Mouse (Mus musculus) activated CD4-positive, CD25-positive, alpha-beta regulatory T cell, adult 9 weeks (primary cell): Measurements from ENCODE around the gene Olfr1480. TPM values are rescaled to one million over a fixed set of nuclear protein-coding genes. Genes with fewer than 3 reads are reported as not detected.

Experiments
- polyA plus RNA-seq: library from polyadenylated mRNA; unstranded; fragments of 100-300 nt; shearing (Covaris generic); gene quantifications from one replicate; pipeline ENCODE4 v1.2.1, GENCODE M21; 2017

The Olfr1480 gene
- polyA plus RNA-seq: not detected

DNA sequence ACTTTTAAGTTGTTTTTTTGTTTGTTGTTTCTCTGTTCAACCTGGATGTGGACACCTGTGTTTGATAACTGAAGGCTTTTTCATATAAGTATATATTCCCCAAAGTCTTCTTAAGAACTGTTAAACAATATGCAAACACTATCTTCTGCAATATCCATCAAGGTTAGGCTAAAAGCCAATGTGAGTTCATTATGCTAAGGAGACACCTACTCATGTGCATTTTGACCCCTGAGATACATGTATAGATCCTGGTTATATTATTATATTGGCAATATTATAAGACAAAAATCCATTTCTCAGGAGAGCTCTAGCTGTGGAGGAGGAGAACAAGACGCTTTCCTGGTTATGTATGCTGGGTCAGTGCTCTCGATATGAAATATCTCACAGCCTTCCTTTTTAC, at the start of gene Olfr1480:
TSS of gene Olfr1480 (plus strand) at position 301 of the 400 bp plus-strand sequence.

DNA sequence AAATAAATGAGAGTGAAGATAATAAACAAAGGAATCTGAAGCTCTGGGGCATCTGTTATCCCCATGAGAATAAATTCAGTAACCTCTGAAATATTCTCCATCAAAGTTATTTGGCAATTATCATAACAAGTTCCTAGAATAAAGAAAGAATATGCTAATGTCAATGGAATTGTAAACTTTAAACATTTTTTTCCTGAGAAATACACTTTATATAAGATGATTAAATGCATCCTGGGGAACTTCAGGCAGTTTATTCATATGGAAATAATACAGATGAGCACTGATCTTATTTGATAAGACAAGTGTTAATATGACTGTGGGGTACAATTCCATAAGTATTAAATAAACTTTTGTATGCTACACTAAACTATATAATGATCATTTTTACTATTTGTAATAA, 47.6 kb upstream of the Olfr1480 start, which contains the start of gene Olfr1475:
TSS of gene Olfr1475 (minus strand) at position 101 of the 400 bp plus-strand sequence.

DNA sequence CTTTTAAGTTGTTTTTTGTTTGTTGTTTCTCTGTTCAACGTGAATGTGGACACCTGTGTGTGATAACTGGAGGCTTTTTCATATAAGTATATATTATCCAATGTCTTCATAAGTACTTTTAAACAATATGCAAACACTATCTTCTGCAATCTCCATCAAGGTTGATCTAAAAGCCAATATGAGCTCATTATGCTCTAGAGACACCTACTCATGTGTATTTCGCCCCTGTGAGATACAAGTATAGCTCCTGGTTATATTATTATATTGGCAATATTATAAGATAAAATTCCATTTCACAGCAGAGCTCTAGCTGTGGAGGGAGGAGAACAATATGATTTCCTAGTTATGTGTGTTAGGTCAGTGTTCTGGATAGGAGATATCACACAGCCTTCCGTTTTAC, 27.5 kb upstream of the Olfr1480 start, which contains the start of gene Olfr1477:
TSS of gene Olfr1477 (plus strand) at position 301 of the 400 bp plus-strand sequence.

Other genes with a start within 250 kb of the Olfr1480 start
- not detected for gene Olfr1465, start 212.4 kb upstream of the Olfr1480 start, polyA plus RNA-seq
- not detected for gene Olfr1466, start 189.1 kb upstream of the Olfr1480 start, polyA plus RNA-seq
- not detected for gene Olfr1467, start 165.7 kb upstream of the Olfr1480 start, polyA plus RNA-seq
- gene Olfr1469, start 120.1 kb upstream of the Olfr1480 start, polyA plus RNA-seq: not detected
- gene Olfr1471, start 84.5 kb upstream of the Olfr1480 start, polyA plus RNA-seq: not detected
- not detected for gene Olfr1472, start 71.8 kb upstream of the Olfr1480 start, polyA plus RNA-seq
- gene Olfr1474, start 58.3 kb upstream of the Olfr1480 start, polyA plus RNA-seq: not detected
- not detected for gene Olfr1475, start 47.7 kb upstream of the Olfr1480 start, polyA plus RNA-seq
- not detected for gene Olfr1477, start 27.4 kb upstream of the Olfr1480 start, polyA plus RNA-seq
- gene Olfr1484, start 55.6 kb downstream of the Olfr1480 start, polyA plus RNA-seq: not detected
- not detected for gene Olfr1487, start 89.5 kb downstream of the Olfr1480 start, polyA plus RNA-seq
- gene Olfr1489, start 103.7 kb downstream of the Olfr1480 start, polyA plus RNA-seq: not detected
- gene Olfr1490, start 123.2 kb downstream of the Olfr1480 start, polyA plus RNA-seq: not detected
- gene Olfr1491, start 169.4 kb downstream of the Olfr1480 start, polyA plus RNA-seq: not detected
- gene Olfr1493-ps1, start 195.4 kb downstream of the Olfr1480 start, polyA plus RNA-seq: not detected
- gene Olfr1494, start 211.8 kb downstream of the Olfr1480 start, polyA plus RNA-seq: not detected
- gene Olfr1495, start 236.7 kb downstream of the Olfr1480 start, polyA plus RNA-seq: not detected
- gene Olfr1496, start 250.0 kb downstream of the Olfr1480 start, polyA plus RNA-seq: not detected